Mouse (Mus musculus) macrophage (primary cell): ENCODE results near the gene Gm21972. TPM values are rescaled to one million over a fixed set of nuclear protein-coding genes. Genes with fewer than 3 reads are reported as not detected.

Experiments
- H3K27ac ChIP-seq: fragments of 350-480 bp; formaldehyde crosslinking; 2 replicates; pipeline ENCODE4 v1.9.0; 2021
- H3K36me3 ChIP-seq: fragments of 350-480 bp; formaldehyde crosslinking; 2 replicates; pipeline ENCODE4 v1.9.0; 2021; ENCODE audit errors: inconsistent target
- H3K4me3 ChIP-seq: fragments of 350-480 bp; formaldehyde crosslinking; 2 replicates; pipeline ENCODE4 v1.9.0; 2021; ENCODE audit errors: inconsistent target
- H3K79me2 ChIP-seq: fragments of 350-480 bp; formaldehyde crosslinking; 2 replicates; pipeline ENCODE4 v1.9.0; 2021; ENCODE audit errors: inconsistent target
- WGBS: methylation state at CpG from one replicate; pipeline ENCODE4 v1.1.7; 2026; ENCODE audit warnings: inconsistent platforms; ENCODE audit not compliant: missing documents; 5-methylcytosine and 5-hydroxymethylcytosine counted together
- polyA plus RNA-seq: library from polyadenylated mRNA; stranded (reverse); fragments of 250-400 nt; gene quantifications from 3 replicates; pipeline ENCODE4 v1.2.4, GENCODE M21; 2018; ENCODE audit warnings: inconsistent platforms

Gene Gm21972
- polyA plus RNA-seq, 1 experiment from 2014 or later = 5.7 TPM

GRCm38 (mm10) chr1:86186762-86187161 is 53.3 kb downstream of the Gm21972 start:
- WGBS = 37% methylated on average over 7 of the region's 7 CpGs
- no peak overlapping the region for H3K4me3 ChIP-seq
- no peaks in the 10 kb centered on the region for H3K79me2 ChIP-seq
- H3K27ac ChIP-seq = no peak overlapping the region
- no peaks in the 10 kb centered on the region for H3K36me3 ChIP-seq

GRCm38 (mm10) chr1:86187856-86188255 is 54.4 kb downstream of the Gm21972 start:
- no peak overlapping the region for H3K4me3 ChIP-seq
- 96% methylated on average over 2 of the region's 2 CpGs for WGBS

DNA sequence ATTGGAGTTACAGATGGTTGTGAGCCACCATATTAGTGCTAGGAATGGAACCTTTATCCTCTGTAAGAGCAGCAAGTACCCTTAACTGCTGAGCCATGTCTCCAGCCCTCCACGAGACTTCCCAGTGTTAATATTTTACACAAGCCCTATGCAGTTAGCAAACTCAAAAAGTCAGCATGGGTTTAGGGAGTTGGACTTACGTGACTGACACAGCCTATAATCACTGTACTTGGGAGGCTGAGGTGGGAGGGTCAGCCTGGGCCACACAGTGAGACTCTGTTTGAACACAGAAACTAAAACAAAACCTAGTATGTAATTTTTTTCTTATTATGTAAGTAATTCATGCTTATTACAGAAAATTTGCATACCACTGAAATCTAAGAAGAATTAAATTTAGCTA is 54.8 kb downstream of the Gm21972 start:
- no peaks in the 10 kb centered on the region for H3K36me3 ChIP-seq
- WGBS = 100% methylated on average over 2 of the region's 2 CpGs
- H3K79me2 ChIP-seq = no peaks in the 10 kb centered on the region
- no peak overlapping the region for H3K27ac ChIP-seq
- no peak overlapping the region for H3K4me3 ChIP-seq

More at GRCm38 (mm10) chr1:86187856-86188255, 54.4 kb downstream of the Gm21972 start:
- H3K36me3 ChIP-seq = no peaks in the 10 kb centered on the region
- no peak overlapping the region for H3K27ac ChIP-seq
- H3K79me2 ChIP-seq = no peaks in the 10 kb centered on the region

DNA sequence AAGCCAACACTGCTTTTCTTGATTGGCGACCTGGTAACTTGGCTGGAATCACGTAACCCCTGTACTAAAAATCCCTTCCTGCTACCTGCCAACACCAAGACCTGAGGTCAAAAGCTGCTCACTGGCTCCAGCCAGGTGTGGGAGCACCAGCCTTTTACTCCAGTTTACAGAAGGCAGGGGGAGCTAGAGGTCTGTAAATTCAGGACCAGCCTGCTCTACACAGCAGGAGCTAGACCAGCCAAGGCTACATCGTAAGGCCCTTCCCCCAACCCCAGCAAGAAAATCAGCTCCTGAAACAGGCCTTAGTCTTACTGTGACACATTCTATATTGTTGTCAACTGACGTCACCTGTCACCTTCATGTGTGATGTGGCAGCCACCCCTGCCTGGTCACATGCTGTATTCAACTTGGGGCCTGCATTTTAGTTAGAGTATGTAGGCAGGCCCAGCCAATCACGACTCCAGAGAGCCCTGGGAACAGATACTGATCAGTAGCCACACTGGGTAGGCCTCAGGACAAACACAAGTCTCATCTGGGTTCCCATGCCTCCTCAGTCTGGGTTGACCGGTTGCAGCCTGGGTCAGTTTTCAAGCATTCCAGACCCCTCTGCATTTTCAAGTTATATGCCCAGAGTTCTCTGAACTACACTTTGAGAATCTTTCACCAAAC is 55.7 kb downstream of the Gm21972 start:
- no peaks in the 10 kb centered on the region for H3K79me2 ChIP-seq
- 92% methylated on average over 6 of the region's 6 CpGs for WGBS
- no peaks in the 10 kb centered on the region for H3K36me3 ChIP-seq
- no peak overlapping the region for H3K27ac ChIP-seq
- no peak overlapping the region for H3K4me3 ChIP-seq

- Histone ChIP-seq H3K4me3 (no peak overlapping the region), H3K36me3 (no peaks in the 10 kb centered on the region), H3K79me2 (no peaks in the 10 kb centered on the region), H3K27ac (peak overlapping the region; percentile 48)
- 9% methylated on average over 5 of the region's 6 CpGs for WGBS
These were observed 57.4 kb downstream of the Gm21972 start for GRCm38 (mm10) chr1:86190843-86191242.

DNA sequence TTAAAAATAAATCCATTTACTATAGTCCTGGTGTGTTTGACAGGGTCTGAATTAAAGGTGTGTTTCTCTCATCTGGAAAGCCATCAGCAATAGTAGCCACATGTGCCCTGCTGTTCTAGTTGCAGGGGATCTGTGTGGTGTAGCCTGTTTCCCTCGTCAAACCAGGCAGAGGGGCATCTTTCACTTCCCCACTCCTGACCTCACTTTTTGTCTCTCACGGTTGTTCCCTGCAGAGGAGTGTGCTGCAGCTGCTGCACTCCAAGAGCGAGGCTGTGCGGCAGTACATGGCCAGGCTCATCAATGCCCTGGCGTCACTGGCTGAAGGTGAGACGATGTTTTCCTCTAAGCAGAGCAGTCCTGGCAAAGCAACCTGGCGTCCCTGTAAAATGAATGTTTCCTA is 60.6 kb downstream of the Gm21972 start:
- WGBS = 44% methylated on average over 7 of the region's 7 CpGs
- H3K79me2 ChIP-seq = no peaks in the 10 kb centered on the region
- H3K27ac ChIP-seq = no peak overlapping the region
- 0 out of 2 replicates have a peak, but pooled peaks cover 10% of the 10 kb centered on the region for H3K36me3 ChIP-seq
- H3K4me3 ChIP-seq = no peak overlapping the region

GRCm38 (mm10) chr1:86198276-86198675 is 64.8 kb downstream of the Gm21972 start:
- Histone ChIP-seq H3K36me3 (0 out of 2 replicates have a peak, but pooled peaks cover 12% of the 10 kb centered on the region), H3K4me3 (no peak overlapping the region), H3K27ac (no peak overlapping the region), H3K79me2 (no peaks in the 10 kb centered on the region)
- 96% methylated on average over 6 of the region's 6 CpGs for WGBS

- H3K27ac ChIP-seq = no peak overlapping the region
- no peaks in the 10 kb centered on the region for H3K79me2 ChIP-seq
- H3K4me3 ChIP-seq = no peak overlapping the region
- 96% methylated on average over 5 of the region's 5 CpGs for WGBS
- 0 out of 2 replicates have a peak, but pooled peaks cover 12% of the 10 kb centered on the region for H3K36me3 ChIP-seq
These were observed 65.6 kb downstream of the Gm21972 start for GRCm38 (mm10) chr1:86199026-86199425.

DNA sequence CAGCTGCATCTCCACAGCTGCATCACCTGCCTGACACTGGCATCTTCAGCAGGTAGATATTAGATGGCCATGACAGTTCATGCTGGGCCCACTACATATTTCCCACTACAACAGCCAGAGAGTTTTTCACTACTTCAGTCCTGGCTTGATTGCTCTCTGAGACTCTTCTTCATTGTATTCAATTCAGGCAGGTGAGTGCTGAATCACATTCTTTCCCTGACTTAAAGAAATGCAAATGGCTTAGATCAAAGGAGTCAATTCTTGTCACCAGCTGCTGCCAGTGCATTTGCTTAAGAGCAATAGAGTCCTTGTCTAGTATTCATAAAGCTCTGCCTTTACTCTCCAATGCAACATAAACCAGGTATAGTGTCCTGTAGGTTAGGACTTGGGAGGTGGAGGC is 67.9 kb downstream of the Gm21972 start:
- Histone ChIP-seq H3K27ac (no peak overlapping the region), H3K36me3 (0 out of 2 replicates have a peak, but pooled peaks cover 12% of the 10 kb centered on the region), H3K4me3 (no peak overlapping the region), H3K79me2 (no peaks in the 10 kb centered on the region)

DNA sequence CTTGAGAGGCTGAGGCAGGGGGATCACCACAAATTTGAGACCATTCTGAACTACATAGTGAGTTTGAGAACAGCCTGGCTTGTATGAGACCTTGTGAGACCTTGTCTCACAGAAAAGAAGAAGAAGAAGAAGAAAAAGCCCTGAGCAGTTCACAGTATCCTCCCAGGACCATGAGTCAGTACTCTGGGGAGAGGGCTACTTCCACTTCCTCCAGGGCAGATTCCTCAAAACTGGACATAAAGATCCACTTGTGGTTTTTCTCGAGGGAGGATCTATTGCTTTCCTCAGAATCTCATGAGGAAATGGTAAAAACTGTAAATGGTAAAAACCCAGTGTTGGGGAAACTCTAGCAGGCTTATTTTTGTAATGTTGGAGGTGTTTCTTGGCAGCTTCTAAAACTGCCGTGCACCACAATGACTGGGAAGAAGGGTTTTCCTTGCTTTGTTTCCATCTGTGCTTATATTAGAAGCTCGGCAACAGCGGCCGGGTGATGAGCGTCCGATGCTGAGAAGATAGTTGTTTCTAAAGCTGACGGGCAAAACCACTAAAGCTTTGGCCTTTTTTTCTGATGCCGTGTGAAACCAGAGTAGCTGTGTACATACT is 69.3 kb downstream of the Gm21972 start:
- Histone ChIP-seq H3K4me3 (no peak overlapping the region), H3K27ac (0 out of 2 replicates have a peak overlapping the region, but pooled peaks have one; percentile 21), H3K36me3 (0 out of 2 replicates have a peak, but pooled peaks cover 12% of the 10 kb centered on the region), H3K79me2 (no peaks in the 10 kb centered on the region)
- WGBS = 77% methylated on average over 9 of the region's 9 CpGs

GRCm38 (mm10) chr1:86210676-86211075 is 77.2 kb downstream of the Gm21972 start:
- Histone ChIP-seq H3K36me3 (no peaks in the 10 kb centered on the region), H3K79me2 (no peaks in the 10 kb centered on the region), H3K4me3 (no peak overlapping the region), H3K27ac (no peak overlapping the region)
- 93% methylated on average over 7 of the region's 7 CpGs for WGBS

DNA sequence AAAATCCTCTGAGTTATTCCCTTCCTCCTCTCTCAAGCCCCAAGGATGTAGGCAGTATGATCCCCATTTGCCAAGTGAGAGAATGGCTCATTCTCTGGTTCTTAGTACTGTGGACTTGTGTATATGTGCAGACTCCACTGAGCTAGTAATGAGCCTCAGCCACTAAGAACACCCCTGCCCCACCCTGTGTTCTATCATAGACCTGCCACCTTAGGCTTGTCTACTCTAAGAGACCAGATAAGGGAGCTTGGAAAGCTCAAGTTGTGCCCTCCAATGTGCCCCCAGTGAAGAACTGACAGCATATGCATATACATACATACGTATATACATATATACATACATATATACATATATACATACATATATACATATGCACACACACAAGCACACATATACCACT is 78.1 kb downstream of the Gm21972 start:
- 83% methylated on average over 1 of the region's 1 CpGs for WGBS
- Histone ChIP-seq H3K4me3 (no peak overlapping the region), H3K27ac (no peak overlapping the region)

More for the DNA sequence above, 78.1 kb downstream of the Gm21972 start:
- Histone ChIP-seq H3K79me2 (no peaks in the 10 kb centered on the region), H3K36me3 (no peaks in the 10 kb centered on the region)

Other genes with a start within 250 kb of the Gm21972 start
- 124 to 253 TPM (median 156 TPM) in 3 replicates for gene Itm2c, start 239.4 kb upstream of the Gm21972 start, polyA plus RNA-seq
- gene 4933407L21Rik, start 205.2 kb upstream of the Gm21972 start, polyA plus RNA-seq = not detected in 3 replicates
- gene Gpr55, start 172.6 kb upstream of the Gm21972 start, polyA plus RNA-seq = 0.06 to 0.75 TPM (median 0.22 TPM) in 3 replicates
- not detected in 3 replicates for gene Spata3, start 116.8 kb upstream of the Gm21972 start, polyA plus RNA-seq
- not detected in 3 replicates for gene 2810459M11Rik, start 87.8 kb upstream of the Gm21972 start, polyA plus RNA-seq
- 78.8 to 209 TPM (median 123 TPM) in 3 replicates for gene Psmd1, start 69.2 kb upstream of the Gm21972 start, polyA plus RNA-seq
- 2.2 to 9.7 TPM (median 5.1 TPM) in 3 replicates for gene Htr2b, start 21.7 kb upstream of the Gm21972 start, polyA plus RNA-seq
- gene Armc9, start 21.1 kb downstream of the Gm21972 start, polyA plus RNA-seq = 3.2 to 4.9 TPM (median 4.5 TPM) in 3 replicates
- 1.0 to 6.1 TPM (median 2.4 TPM) in 3 replicates for gene B3gnt7, start 169.2 kb downstream of the Gm21972 start, polyA plus RNA-seq
- 124 to 407 TPM (median 295 TPM) in 3 replicates for gene Ncl, start 225.8 kb downstream of the Gm21972 start, polyA plus RNA-seq